Mouse (Mus musculus) intestine, embryonic 14.5 days (tissue): ENCODE measurements around the gene Tgif2. TPM values are rescaled to one million over a fixed set of nuclear protein-coding genes. Genes with fewer than 3 reads are reported as not detected.
A peak's percentile ranks its signal among the peaks of the same experiment; 100 is the strongest.

Experiments used
- ATAC-seq: fragments of 200-750 bp; cut with Nextera tagmentation; replicated peaks from 2 replicates; pipeline ENCODE4 v1.8.0; 2017; ENCODE audit warnings: low read depth, moderate number of reproducible peaks, moderate TSS enrichment, moderate library complexity; ENCODE audit not compliant: low FRiP score, low TSS enrichment
- DNase-seq: peaks from one replicate; pipeline ENCODE4 v3.0.0-alpha.2; 2018; ENCODE audit warnings: low spot score
- H3K27ac ChIP-seq: fragments of 300-500 bp; sonication (generic); 2 replicates; pipeline ENCODE4 v1.5.1; 2014; ENCODE audit warnings: low read depth, mild to moderate bottlenecking, control low read depth
- H3K27me3 ChIP-seq: fragments of 300-500 bp; sonication (generic); replicated peaks from 2 replicates; pipeline ENCODE4 v1.6.1; 2014; ENCODE audit warnings: low read length, control low read depth; ENCODE audit not compliant: control insufficient read depth, insufficient read depth
- H3K36me3 ChIP-seq: fragments of 300-500 bp; sonication (generic); 2 replicates; pipeline ENCODE4 v1.6.1; 2014; ENCODE audit warnings: low read length, control low read depth; ENCODE audit not compliant: control insufficient read depth, insufficient read depth
- H3K4me1 ChIP-seq: fragments of 300-500 bp; sonication (generic); replicated peaks from 2 replicates; pipeline ENCODE4 v1.6.1; 2014; ENCODE audit warnings: low read length, control low read depth, mixed read lengths; ENCODE audit not compliant: control insufficient read depth, insufficient read depth
- H3K4me2 ChIP-seq: fragments of 300-500 bp; sonication (generic); 2 replicates; pipeline ENCODE4 v1.6.1; 2014; ENCODE audit warnings: low read length
- H3K4me3 ChIP-seq: fragments of 300-500 bp; sonication (generic); 2 replicates; pipeline ENCODE4 v1.5.1; 2014; ENCODE audit warnings: low read depth, low read length, control low read depth, mixed read lengths
- H3K9ac ChIP-seq: fragments of 300-500 bp; sonication (generic); 2 replicates; pipeline ENCODE4 v1.6.1; 2014; ENCODE audit warnings: mild to moderate bottlenecking, low read length
- H3K9me3 ChIP-seq: fragments of 300-500 bp; sonication (generic); 2 replicates; pipeline ENCODE4 v1.6.1; 2016; ENCODE audit warnings: low read length, control low read depth; ENCODE audit not compliant: control insufficient read depth
- WGBS: fragments of 180-500 bp; shearing (Covaris S2); extraction: QIAGEN DNeasy Blood & Tissue Kit; methylation state at CpG from one replicate; pipeline ENCODE4 v1.1.7; 2014; 5-methylcytosine and 5-hydroxymethylcytosine counted together
- polyA plus RNA-seq: library from polyadenylated mRNA; unstranded; fragments of >200 nt; fragmentation: Nextera tagmentation; extraction: Ambion mirVana; gene quantifications from 2 replicates; pipeline ENCODE4 v1.2.1, GENCODE M21; 2014

The Tgif2 gene
- polyA plus RNA-seq, 1 experiment from 2014 or later: 61.4 TPM

DNA sequence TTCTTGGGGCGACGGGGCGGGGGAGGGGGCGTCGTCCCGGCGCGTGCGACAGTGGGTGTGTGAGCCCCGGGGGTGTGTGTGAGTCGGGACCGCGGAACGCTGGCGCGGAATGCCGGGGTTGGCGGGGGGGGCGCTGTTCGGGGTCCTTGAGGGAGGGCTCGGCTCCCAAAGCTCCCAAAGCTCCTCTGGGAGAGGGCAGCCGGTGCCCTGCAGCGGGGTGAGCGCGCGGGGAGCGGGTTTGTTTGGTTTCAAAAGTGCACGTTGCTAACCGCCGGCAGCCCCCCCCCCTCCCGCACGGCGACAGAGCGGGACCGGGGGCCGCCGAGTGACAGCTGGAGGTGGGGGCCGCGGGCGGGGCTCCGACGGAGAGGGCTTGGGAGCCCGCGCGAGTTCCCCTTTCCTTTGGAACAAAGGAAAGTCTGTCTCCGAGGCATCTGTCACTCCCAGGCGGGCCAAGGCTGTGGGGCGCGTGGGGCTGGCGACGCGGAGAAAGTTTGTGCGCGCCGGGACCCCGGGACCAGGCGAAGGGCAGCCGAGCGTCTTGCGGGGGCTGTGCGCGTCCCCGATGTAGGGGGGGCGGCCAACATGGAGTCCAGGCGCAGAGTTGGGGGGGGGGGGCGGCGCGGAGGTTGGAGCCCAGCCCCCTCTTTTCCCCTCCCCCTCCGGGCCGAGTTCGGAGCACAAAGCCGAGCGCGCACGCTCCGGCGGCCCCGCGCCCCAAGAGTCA is 657 bp downstream of the Tgif2 start:
- H3K4me1 ChIP-seq: peaks cover 59% of the 10 kb centered on the region
- peak; percentile 38 for ATAC-seq

DNA sequence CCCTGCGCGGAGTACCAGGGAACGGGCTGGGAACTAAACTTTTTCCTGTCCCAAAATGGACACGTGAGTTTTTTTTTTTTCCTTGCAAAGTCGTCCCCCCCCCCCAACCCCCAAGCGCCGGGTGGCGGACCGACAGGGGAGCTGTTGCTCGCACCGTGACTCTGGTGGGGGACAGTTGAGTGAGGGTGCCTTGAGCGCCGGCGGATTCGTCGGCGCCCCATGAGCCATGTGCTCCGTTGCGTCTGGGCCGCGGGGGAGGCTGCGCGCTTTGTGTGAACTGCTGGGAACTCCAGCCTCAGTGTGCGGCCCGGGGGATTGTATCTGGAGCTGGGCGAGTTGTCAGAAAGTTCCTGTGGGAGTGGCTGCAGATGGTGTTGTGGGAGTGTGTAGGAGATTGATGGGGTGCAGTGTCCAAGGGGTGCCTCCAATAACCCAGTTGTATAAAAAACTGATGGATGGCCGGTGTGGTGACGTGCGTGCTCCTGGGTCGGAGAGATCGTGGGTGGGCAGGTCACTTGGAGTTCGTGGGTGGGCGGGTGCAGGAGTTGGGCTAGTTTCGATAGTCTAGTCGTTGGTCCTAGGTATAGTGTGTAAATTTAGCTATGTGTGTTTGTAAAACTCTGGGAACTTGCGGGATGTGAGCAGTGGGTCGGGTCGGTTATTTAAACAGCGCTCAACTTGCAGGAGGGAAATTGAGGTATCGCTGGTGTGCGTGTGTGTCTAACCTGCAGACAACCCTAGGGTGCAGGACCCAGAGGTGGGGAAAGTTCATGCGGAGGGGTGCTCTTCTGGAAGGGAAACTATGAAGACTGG is 1.4 kb downstream of the Tgif2 start:
- Histone ChIP-seq H3K27ac (peak overlapping the region; percentile 96), H3K4me2 (peak overlapping the region; percentile 80), H3K4me3 (peak overlapping the region; percentile 92), H3K9ac (peak overlapping the region; percentile 97), H3K36me3 (peaks cover 27% of the 10 kb centered on the region), H3K4me1 (peaks cover 60% of the 10 kb centered on the region), H3K9me3 (no peaks in the 10 kb centered on the region), H3K27me3 (no peaks in the 10 kb centered on the region)
- WGBS: under 1% methylated on average over 41 of the region's 42 CpGs
- DNase-seq (peak; percentile 86), ATAC-seq (peak; percentile 16; the same call in 1 of the 2 replicates)

More for the DNA sequence above, 657 bp downstream of the Tgif2 start:
- H3K9me3 ChIP-seq: no peaks in the 10 kb centered on the region
- under 1% methylated on average over 63 of the region's 79 CpGs for WGBS
- peak overlapping the region; percentile 96 for H3K27ac ChIP-seq
- DNase-seq: peak; percentile 87
- peaks cover 25% of the 10 kb centered on the region for H3K36me3 ChIP-seq
- H3K27me3 ChIP-seq: no peaks in the 10 kb centered on the region
- H3K4me3 ChIP-seq: peak overlapping the region; percentile 92
- peak overlapping the region; percentile 80 for H3K4me2 ChIP-seq
- peak overlapping the region; percentile 97 for H3K9ac ChIP-seq

DNA sequence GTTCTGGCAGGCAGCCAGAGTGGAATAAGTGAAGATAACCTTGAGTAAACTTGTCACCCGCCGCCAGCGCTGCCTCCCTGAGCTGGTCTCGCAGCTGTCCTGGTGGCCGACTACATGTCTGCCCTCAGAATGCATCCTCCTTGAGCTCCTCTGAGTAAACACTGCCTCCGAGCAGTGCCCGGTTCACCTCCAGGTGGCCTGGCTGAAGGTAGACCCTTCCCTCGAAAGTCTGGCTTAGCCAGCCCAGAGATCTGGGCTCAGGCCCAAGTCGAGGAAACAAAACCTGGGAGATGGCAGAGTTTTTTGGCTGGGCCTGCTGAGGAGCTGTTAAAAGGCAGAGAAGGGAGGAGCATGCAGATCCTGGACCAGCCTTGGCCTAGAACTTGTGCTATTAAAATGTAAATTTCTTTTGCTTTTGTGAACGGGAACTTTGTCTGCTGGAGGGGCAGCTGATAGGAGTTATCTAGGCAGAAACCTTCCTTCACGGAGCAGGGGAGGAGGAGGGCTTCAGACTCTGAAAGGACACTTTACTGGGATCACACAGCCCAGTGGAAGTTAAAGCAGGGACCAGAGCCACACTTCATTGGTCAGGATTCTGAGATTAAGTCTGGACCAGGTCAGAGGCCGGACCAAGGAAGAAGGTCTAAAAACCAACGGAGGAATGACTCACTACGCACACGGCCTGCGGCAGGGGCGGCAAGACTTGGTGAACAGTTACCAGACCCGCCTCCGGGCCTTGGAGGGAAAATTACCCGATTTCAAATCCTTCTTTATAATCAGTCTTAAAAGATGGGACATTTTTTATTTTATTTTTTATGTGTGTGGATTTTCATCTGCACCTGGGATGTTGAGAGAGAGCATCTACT is 2.3 kb downstream of the Tgif2 start:
- Histone ChIP-seq H3K4me2 (peak overlapping the region; percentile 80), H3K4me3 (peak overlapping the region; percentile 92), H3K9me3 (no peaks in the 10 kb centered on the region), H3K27ac (peak overlapping the region; percentile 96), H3K4me1 (peaks cover 60% of the 10 kb centered on the region), H3K9ac (peak overlapping the region; percentile 97), H3K27me3 (no peaks in the 10 kb centered on the region), H3K36me3 (peaks cover 27% of the 10 kb centered on the region)
- DNase-seq: peak; percentile 81
- WGBS: 4% methylated on average over 20 of the region's 20 CpGs
- ATAC-seq: no peak

DNA sequence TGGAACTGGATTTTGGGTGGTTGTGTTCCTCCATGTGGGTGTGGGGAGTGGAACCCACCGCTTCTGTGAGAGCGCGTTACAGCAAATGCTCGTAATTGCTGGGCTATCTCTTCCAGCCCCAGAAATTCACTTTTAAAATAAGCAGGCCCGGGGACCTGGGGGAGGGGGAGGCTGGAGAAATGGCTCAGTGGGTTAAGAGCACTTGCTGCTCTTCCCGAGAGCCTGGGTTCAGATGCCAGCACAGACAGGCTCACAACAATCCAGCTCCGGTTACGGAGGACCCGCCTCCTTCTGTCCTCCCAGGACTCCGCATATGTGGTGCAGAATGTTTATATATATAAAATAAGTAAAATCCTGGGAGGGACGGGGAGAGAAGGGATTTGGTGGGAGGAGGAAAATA is 2.9 kb downstream of the Tgif2 start:
- H3K9ac ChIP-seq: peak overlapping the region; percentile 97
- peak overlapping the region; percentile 92 for H3K4me3 ChIP-seq
- H3K4me1 ChIP-seq: peaks cover 55% of the 10 kb centered on the region
- 11% methylated on average over 11 of the region's 11 CpGs for WGBS
- H3K27ac ChIP-seq: peak overlapping the region; percentile 96; the same call in 1 of the 2 replicates
- ATAC-seq: no peak
- H3K9me3 ChIP-seq: no peaks in the 10 kb centered on the region
- peak overlapping the region; percentile 80 for H3K4me2 ChIP-seq
- peaks cover 29% of the 10 kb centered on the region for H3K36me3 ChIP-seq
- DNase-seq: no peak
- H3K27me3 ChIP-seq: no peaks in the 10 kb centered on the region

DNA sequence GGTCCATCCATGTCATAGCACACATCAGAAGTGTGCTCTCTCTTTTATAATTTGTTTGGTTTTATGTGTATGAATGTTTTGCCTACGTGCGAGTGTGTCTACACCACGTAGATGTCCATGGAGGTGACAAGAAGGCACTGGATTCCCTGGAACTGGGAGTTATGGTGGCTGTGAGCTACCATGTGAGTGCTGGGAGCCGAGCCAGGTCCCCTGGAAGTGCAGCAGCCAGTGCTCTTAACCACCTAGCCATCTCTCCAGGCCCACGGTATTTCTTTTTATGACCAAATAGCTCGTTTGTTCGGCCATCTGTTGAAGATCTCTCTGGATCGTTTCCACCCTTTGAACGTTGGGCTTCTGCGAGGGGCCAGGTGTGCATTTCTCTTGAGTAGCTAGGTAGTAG is 3.5 kb downstream of the Tgif2 start:
- H3K27me3 ChIP-seq: no peaks in the 10 kb centered on the region
- DNase-seq (no peak), ATAC-seq (no peak)
- H3K4me1 ChIP-seq: peaks cover 49% of the 10 kb centered on the region
- H3K4me2 ChIP-seq: peak overlapping the region; percentile 80
- H3K9me3 ChIP-seq: no peaks in the 10 kb centered on the region
- H3K27ac ChIP-seq: no peak overlapping the region
- 46% methylated on average over 10 of the region's 10 CpGs for WGBS
- peaks cover 35% of the 10 kb centered on the region for H3K36me3 ChIP-seq
- peak overlapping the region; percentile 92; the same call in 1 of the 2 replicates for H3K4me3 ChIP-seq
- no peak overlapping the region; the same call in 1 of the 2 replicates for H3K9ac ChIP-seq

DNA sequence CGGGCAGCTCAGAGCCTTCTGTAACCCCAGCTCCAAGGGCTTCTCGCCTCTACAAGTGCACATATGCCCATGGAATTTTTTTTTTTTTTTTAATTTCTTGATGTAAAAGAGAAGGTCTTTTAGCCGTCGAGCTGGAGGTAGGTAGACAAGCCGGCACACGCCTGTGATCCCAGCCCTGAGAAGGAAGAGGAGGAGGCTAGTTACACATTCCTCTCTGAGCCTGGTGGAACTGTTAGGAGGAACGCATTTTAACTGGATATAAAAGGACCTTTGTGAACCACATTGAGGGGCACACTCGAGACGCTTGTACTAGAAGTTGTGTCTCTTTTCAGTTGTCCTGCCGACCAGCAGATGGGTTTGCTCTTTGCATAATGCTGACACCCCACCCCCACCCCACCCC is 4.9 kb downstream of the Tgif2 start:
- Histone ChIP-seq H3K4me1 (peaks cover 38% of the 10 kb centered on the region), H3K9me3 (no peaks in the 10 kb centered on the region), H3K4me2 (no peak overlapping the region), H3K9ac (no peak overlapping the region), H3K4me3 (no peak overlapping the region), H3K36me3 (peaks cover 48% of the 10 kb centered on the region), H3K27me3 (no peaks in the 10 kb centered on the region), H3K27ac (no peak overlapping the region)
- DNase-seq (no peak), ATAC-seq (no peak)
- 54% methylated on average over 10 of the region's 10 CpGs for WGBS

DNA sequence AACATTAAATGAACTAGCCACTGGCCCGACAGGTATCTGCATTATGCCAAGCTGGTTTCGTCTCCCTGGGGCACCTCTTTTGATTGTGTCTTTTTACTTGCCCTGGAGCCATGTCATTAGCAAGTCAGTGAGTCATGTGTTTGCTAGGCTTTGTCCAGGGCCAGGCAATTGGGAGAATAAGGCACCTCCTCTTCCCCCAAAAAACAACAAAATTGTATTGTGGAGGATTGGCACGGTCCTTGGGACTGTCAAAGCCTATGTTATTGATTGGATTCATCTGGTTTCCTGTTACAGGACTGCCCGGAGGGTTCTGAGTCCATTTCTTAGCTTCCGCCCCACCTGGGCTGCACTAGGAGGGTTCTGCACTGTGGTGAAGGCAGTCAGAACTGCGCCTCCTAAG is 7.8 kb downstream of the Tgif2 start:
- ATAC-seq: no peak

DNA sequence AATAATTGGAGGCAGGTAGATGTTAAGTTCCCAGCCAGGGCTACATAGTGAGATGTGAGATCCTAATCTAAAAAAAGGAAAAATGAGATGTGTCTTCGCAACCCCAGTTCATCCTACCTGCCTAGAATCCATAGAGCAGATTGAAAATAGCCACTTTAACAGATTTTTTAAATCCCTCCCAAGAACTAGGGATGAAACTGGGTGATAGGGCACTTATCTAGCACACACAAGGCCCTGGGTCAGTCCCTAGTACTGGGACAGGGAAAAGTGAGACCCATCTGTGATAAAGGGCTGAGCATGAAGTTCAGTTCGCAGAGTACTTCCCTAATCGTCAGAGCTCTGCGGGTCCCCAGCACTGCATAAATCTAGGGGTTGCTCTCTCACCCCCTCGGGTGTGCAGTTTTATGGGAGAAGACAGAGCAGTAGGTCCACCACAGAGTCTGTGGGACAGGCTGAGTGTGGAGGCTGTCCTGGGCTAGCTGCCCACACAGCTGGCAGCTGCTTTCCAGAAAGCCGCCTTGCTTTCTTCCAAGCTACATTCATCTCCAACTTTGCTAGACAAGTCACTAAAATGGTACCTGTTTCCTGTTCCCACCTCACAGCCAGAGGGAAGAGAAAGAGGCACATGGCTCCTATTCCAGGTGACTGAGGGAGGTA is 8.8 kb downstream of the Tgif2 start:
- Histone ChIP-seq H3K4me2 (no peak overlapping the region), H3K9ac (no peak overlapping the region), H3K36me3 (peaks cover 79% of the 10 kb centered on the region), H3K4me1 (peaks cover 18% of the 10 kb centered on the region), H3K27me3 (no peaks in the 10 kb centered on the region), H3K9me3 (no peaks in the 10 kb centered on the region), H3K27ac (no peak overlapping the region), H3K4me3 (no peak overlapping the region)
- ATAC-seq (no peak), DNase-seq (no peak)
- 86% methylated on average over 6 of the region's 6 CpGs for WGBS

More for the DNA sequence above, 7.8 kb downstream of the Tgif2 start:
- Histone ChIP-seq H3K27ac (no peak overlapping the region), H3K36me3 (peaks cover 76% of the 10 kb centered on the region), H3K4me1 (peaks cover 28% of the 10 kb centered on the region), H3K27me3 (no peaks in the 10 kb centered on the region), H3K4me2 (no peak overlapping the region), H3K9me3 (no peaks in the 10 kb centered on the region), H3K9ac (no peak overlapping the region), H3K4me3 (no peak overlapping the region)
- 71% methylated on average over 6 of the region's 6 CpGs for WGBS
- no peak for DNase-seq
